Mouse (Mus musculus): Measurements from ENCODE around the gene H2-DMb2. TPM values are rescaled to one million over a fixed set of nuclear protein-coding genes. Genes with fewer than 3 reads are reported as not detected.
"Not testable (repeated sequence)": the region's sequence is repeated elsewhere in the genome, so short reads cannot be mapped to it uniquely, and the experiment has no call there.

H2-DMb2 gene
- polyA plus RNA-seq, 1 experiment from 2014 or later: 0.17 TPM

DNA sequence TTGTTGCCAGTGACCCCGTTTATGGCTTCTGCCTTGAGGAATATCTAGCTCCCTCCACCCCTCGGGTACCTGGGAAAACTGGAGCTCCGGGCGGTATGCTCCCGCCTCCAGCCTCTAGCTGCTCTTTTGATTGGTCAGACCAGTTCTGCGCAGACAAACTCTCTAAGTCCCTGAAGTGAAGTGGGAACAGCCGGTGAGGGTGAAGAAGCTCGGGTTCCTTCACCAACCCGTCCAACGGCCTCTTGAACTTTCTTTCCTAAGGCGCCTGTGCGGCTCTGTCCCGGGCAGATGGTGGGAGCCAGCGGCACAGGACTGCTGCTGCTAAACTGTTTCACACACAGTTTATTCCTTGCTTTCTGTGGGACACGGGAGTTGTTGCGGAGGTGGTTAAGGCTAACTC lies 3.7 kb upstream of the H2-DMb2 start:
- 1% methylated on average over 16 of the region's 16 CpGs for WGBS
- Histone ChIP-seq H3K27me3 (replicated peaks) (peaks cover 49% of the 10 kb centered on the region), H3K9ac (replicated peaks) (peak overlapping the region; percentile 12; the same call in 1 of the 2 replicates), H3K27ac (replicated peaks) (no peak overlapping the region), H3K4me2 (peak overlapping the region; percentile 55), H3K9me3 (replicated peaks) (no peaks in the 10 kb centered on the region), H3K4me3 (replicated peaks) (peak overlapping the region; percentile 24), H3K4me1 (peaks cover 20% of the 10 kb centered on the region), H3K36me3 (no peaks in the 10 kb centered on the region)
- ATAC-seq (ENCODE audit: low FRiP score): no peak

GRCm38 (mm10) chr17:34140240-34140639 lies 2.9 kb upstream of the H2-DMb2 start:
- Histone ChIP-seq H3K9me3 (replicated peaks) (no peaks in the 10 kb centered on the region), H3K4me2 (peak overlapping the region; percentile 55; the same call in 1 of the 2 replicates), H3K4me3 (replicated peaks) (no peak overlapping the region), H3K4me1 (peaks cover 20% of the 10 kb centered on the region), H3K9ac (replicated peaks) (no peak overlapping the region), H3K27ac (replicated peaks) (no peak overlapping the region), H3K27me3 (replicated peaks) (peaks cover 49% of the 10 kb centered on the region), H3K36me3 (no peaks in the 10 kb centered on the region)
- WGBS: 20% methylated on average over 5 of the region's 5 CpGs
- no peak for ATAC-seq (ENCODE audit: low FRiP score)

GRCm38 (mm10) chr17:34141448-34141847 lies 1.7 kb upstream of the H2-DMb2 start:
- Histone ChIP-seq H3K9ac (replicated peaks) (no peak overlapping the region), H3K36me3 (no peaks in the 10 kb centered on the region), H3K4me3 (replicated peaks) (no peak overlapping the region), H3K4me2 (no peak overlapping the region), H3K27me3 (replicated peaks) (peaks cover 46% of the 10 kb centered on the region), H3K9me3 (replicated peaks) (no peaks in the 10 kb centered on the region), H3K27ac (replicated peaks) (no peak overlapping the region), H3K4me1 (peaks cover 13% of the 10 kb centered on the region)
- ATAC-seq (ENCODE audit: low FRiP score): no peak
- WGBS: 56% methylated on average over 4 of the region's 4 CpGs

- Histone ChIP-seq H3K9ac (replicated peaks) (no peak overlapping the region), H3K4me1 (peaks cover 13% of the 10 kb centered on the region), H3K27ac (replicated peaks) (no peak overlapping the region), H3K4me3 (replicated peaks) (no peak overlapping the region), H3K9me3 (replicated peaks) (no peaks in the 10 kb centered on the region), H3K36me3 (no peaks in the 10 kb centered on the region), H3K27me3 (replicated peaks) (peaks cover 40% of the 10 kb centered on the region), H3K4me2 (no peak overlapping the region)
- ATAC-seq (ENCODE audit: low FRiP score): no peak
- WGBS: 89% methylated on average over 7 of the region's 7 CpGs
Measured at GRCm38 (mm10) chr17:34142456-34143010, 574 bp upstream of the H2-DMb2 start.

- H3K4me1 ChIP-seq: peaks cover 13% of the 10 kb centered on the region
- WGBS: 72% methylated on average over 5 of the region's 5 CpGs
- H3K9me3 ChIP-seq (replicated peaks): no peaks in the 10 kb centered on the region
- no peak overlapping the region for H3K4me3 ChIP-seq (replicated peaks)
- ATAC-seq (ENCODE audit: low FRiP score): no peak
- H3K4me2 ChIP-seq: no peak overlapping the region
- no peaks in the 10 kb centered on the region for H3K36me3 ChIP-seq
- no peak overlapping the region for H3K9ac ChIP-seq (replicated peaks)
- H3K27me3 ChIP-seq (replicated peaks): peaks cover 31% of the 10 kb centered on the region
- H3K27ac ChIP-seq (replicated peaks): no peak overlapping the region
Measured at GRCm38 (mm10) chr17:34143461-34143860, 354 bp downstream of the H2-DMb2 start.

GRCm38 (mm10) chr17:34144221-34144620 lies 1.1 kb downstream of the H2-DMb2 start:
- not testable (repeated sequence) for H3K9me3 ChIP-seq (replicated peaks); ATAC-seq (ENCODE audit: low FRiP score); H3K36me3 ChIP-seq; H3K4me3 ChIP-seq (replicated peaks); H3K27ac ChIP-seq (replicated peaks); H3K4me2 ChIP-seq; H3K9ac ChIP-seq (replicated peaks)
- peaks cover 23% of the 10 kb centered on the region for H3K27me3 ChIP-seq (replicated peaks)
- peaks cover 10% of the 10 kb centered on the region for H3K4me1 ChIP-seq
- 86% methylated on average over 4 of the region's 4 CpGs for WGBS

DNA sequence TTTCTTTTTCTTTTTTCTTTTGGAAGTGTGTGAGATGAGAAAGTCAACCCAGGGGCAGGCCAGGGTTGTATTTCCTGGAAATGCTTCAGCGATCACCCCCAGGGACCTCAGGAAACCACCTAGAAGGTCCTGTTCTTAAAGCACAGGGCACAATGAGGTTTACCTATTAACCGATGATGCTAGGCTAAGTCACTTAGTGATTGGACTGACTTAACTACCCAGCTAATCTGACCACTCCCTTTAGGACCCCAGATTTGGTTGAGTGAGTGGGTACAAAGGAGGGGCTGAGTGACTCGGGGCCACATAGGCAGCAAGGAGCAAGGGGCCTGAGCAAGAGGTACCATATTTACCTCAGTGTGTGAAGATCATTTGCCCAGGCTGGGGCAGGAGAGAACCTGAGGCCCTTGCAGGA lies 1.9 kb downstream of the H2-DMb2 start:
- Histone ChIP-seq H3K9me3 (replicated peaks) (no peaks in the 10 kb centered on the region), H3K9ac (replicated peaks) (no peak overlapping the region), H3K4me2 (no peak overlapping the region), H3K27ac (replicated peaks) (no peak overlapping the region), H3K27me3 (replicated peaks) (peaks cover 16% of the 10 kb centered on the region), H3K4me1 (peaks cover 3% of the 10 kb centered on the region), H3K36me3 (no peaks in the 10 kb centered on the region), H3K4me3 (replicated peaks) (no peak overlapping the region)
- no peak for ATAC-seq (ENCODE audit: low FRiP score)
- WGBS: 70% methylated on average over 3 of the region's 3 CpGs

GRCm38 (mm10) chr17:34152923-34153322 lies 9.8 kb downstream of the H2-DMb2 start, which contains the start of gene H2-DMb1:
Gene H2-DMb1, plus strand, starts transcription at chr17:34153072.
- Histone ChIP-seq H3K36me3 (no peaks in the 10 kb centered on the region), H3K4me2 (no peak within 1 kb of the TSS), H3K4me3 (replicated peaks) (no peak within 1 kb of the TSS), H3K27me3 (replicated peaks) (no peaks in the 10 kb centered on the region), H3K9me3 (replicated peaks) (no peaks in the 10 kb centered on the region), H3K9ac (replicated peaks) (no peak within 1 kb of the TSS), H3K4me1 (no peaks in the 10 kb centered on the region), H3K27ac (replicated peaks) (no peak within 1 kb of the TSS)
- 73% methylated on average over 4 of the region's 4 CpGs for WGBS
- ATAC-seq (ENCODE audit: low FRiP score): no peak

DNA sequence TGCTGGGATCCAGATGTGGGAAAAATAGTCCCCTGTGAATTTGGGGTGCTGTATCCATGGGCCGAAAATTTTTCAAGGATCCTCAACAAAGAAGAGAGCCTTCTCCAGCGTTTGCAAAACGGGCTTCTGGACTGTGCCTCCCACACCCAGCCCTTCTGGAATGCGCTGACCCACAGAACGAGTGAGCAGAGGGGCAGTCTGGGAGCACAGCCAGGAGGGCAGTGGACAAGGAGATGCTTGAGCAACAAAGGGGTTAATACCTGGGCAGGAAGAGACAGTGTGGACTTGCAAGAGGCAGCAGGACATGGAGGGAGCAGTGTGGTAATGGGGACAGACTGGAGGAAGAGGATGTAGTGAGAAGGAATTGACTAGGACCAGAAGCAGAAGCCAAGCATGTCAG lies 12.4 kb downstream of the H2-DMb2 start:
- 61% methylated on average over 5 of the region's 5 CpGs for WGBS
- no peaks in the 10 kb centered on the region; the same call in 1 of the 2 replicates for H3K9me3 ChIP-seq (replicated peaks)
- no peaks in the 10 kb centered on the region for H3K27me3 ChIP-seq (replicated peaks)
- H3K27ac ChIP-seq (replicated peaks): no peak overlapping the region
- no peak for ATAC-seq (ENCODE audit: low FRiP score)
- no peaks in the 10 kb centered on the region for H3K36me3 ChIP-seq
- no peak overlapping the region for H3K9ac ChIP-seq (replicated peaks)
- H3K4me1 ChIP-seq: no peaks in the 10 kb centered on the region
- H3K4me2 ChIP-seq: no peak overlapping the region
- no peak overlapping the region for H3K4me3 ChIP-seq (replicated peaks)

GRCm38 (mm10) chr17:34164202-34164895 lies 21.2 kb downstream of the H2-DMb2 start:
- Histone ChIP-seq H3K27ac (replicated peaks) (no peak overlapping the region), H3K4me2 (no peak overlapping the region)
- WGBS: 50% methylated on average over 9 of the region's 9 CpGs

DNA sequence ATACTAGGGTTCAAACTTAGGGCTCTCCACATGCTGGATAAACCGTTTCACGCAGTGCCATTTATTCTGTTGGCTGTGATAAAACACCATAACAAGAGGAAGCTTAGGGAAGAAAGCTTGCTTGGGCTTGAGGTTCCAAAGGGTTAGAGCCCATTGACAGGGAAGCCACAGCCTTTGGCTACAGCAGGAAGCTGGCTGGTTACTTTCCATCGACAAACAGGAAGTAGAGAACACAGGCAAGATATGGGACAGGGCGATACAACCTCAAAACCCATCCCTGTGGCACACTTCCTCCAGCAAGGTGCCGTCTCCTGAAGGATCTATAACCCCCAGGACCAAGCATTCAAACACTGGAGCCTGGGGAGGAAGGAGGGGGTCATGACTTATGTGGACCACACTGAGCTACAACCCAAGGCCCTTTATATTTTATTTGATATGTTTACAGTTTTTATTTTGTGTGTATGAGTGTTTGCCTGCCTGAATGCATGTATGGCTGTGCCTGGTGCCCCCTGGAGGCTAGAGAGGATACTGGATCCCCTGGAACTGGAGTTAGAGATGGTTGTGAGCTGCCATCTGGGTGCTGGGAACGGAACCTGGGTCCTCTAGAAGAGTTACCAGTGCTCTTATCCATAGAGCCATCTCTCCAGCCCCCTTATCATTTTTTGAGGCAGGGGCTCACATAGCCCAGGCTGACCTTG lies 22.1 kb downstream of the H2-DMb2 start:
- Histone ChIP-seq H3K9ac (replicated peaks) (no peak overlapping the region), H3K36me3 (no peaks in the 10 kb centered on the region), H3K4me1 (no peaks in the 10 kb centered on the region), H3K9me3 (replicated peaks) (no peaks in the 10 kb centered on the region; the same call in 1 of the 2 replicates), H3K27ac (replicated peaks) (no peak overlapping the region), H3K4me2 (no peak overlapping the region), H3K27me3 (replicated peaks) (no peaks in the 10 kb centered on the region), H3K4me3 (replicated peaks) (no peak overlapping the region)
- ATAC-seq (ENCODE audit: low FRiP score): no peak
- WGBS: 82% methylated on average over 6 of the region's 6 CpGs

More at GRCm38 (mm10) chr17:34164202-34164895, 21.2 kb downstream of the H2-DMb2 start:
- Histone ChIP-seq H3K36me3 (no peaks in the 10 kb centered on the region), H3K4me3 (replicated peaks) (no peak overlapping the region), H3K4me1 (no peaks in the 10 kb centered on the region), H3K27me3 (replicated peaks) (no peaks in the 10 kb centered on the region), H3K9me3 (replicated peaks) (no peaks in the 10 kb centered on the region; the same call in 1 of the 2 replicates), H3K9ac (replicated peaks) (no peak overlapping the region)
- ATAC-seq (ENCODE audit: low FRiP score): no peak

GRCm38 (mm10) chr17:34169279-34169678 lies 26.2 kb downstream of the H2-DMb2 start:
- no peak overlapping the region for H3K9ac ChIP-seq (replicated peaks)
- no peaks in the 10 kb centered on the region for H3K36me3 ChIP-seq
- H3K4me3 ChIP-seq (replicated peaks): no peak overlapping the region
- WGBS: 0% methylated on average over 2 of the region's 2 CpGs
- no peak overlapping the region for H3K4me2 ChIP-seq
- no peak for ATAC-seq (ENCODE audit: low FRiP score)
- no peaks in the 10 kb centered on the region for H3K4me1 ChIP-seq
- no peaks in the 10 kb centered on the region; the same call in 1 of the 2 replicates for H3K27me3 ChIP-seq (replicated peaks)
- H3K9me3 ChIP-seq (replicated peaks): no peaks in the 10 kb centered on the region
- H3K27ac ChIP-seq (replicated peaks): no peak overlapping the region
